12 mouse cellular contexts compared by ENCODE assay signal in the genomic region with DNA sequence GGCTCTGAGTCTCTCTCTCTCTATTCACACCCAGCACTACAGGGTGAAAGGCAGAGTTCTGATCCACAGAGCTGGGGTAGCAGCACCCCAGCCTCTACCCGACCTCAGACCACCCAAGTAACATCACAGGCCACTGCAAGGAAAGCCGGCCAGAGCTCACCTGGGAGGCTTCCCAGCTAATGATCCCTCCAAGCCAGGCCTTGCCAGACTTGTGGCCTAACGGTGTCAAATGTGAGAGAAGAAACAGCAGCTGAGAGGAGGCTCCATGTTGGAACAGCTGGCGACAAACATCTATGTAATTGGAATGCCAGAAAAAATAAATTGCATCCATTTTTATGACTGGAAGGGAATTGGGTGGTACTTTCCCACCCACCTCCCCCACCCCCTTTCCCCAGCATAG. TPM values are rescaled to one million over a fixed set of nuclear protein-coding genes. Genes with fewer than 3 reads are reported as not detected.
DNase-seq lines count a peak whose midpoint lies in the region; ATAC-seq and TF ChIP-seq lines count a peak whose summit lies in the region.
"Had no signal": no experiment of that assay in that cellular context is flagged by ENCODE, and none has a peak within 500 bp of the region (broad histone marks: within the 10 kb centered on the region; RNA-seq: fewer than 3 reads in every experiment).

No protein-coding gene starts in this region.

- H3K4me3 ChIP-seq in hindbrain, embryonic 10.5 days: no peak overlapping the region
- no peak overlapping the region for H3K4me3 ChIP-seq in hindbrain, embryonic 12.5 days
- H3K4me3 ChIP-seq in lung, embryonic 14.5 days (ENCODE audit: low read depth, low read length): no peak overlapping the region
- no peak overlapping the region for H3K4me3 ChIP-seq in embryonic facial prominence, embryonic 15.5 days (replicated peaks)
- H3K4me3 ChIP-seq in neural tube, embryonic 15.5 days (replicated peaks): no peak overlapping the region

- H3K27ac ChIP-seq in hindbrain, embryonic 10.5 days: peak overlapping the region; percentile 25; the same call in 1 of the 2 replicates
- no peak overlapping the region for H3K27ac ChIP-seq in hindbrain, embryonic 12.5 days
- no peak overlapping the region for H3K27ac ChIP-seq in lung, embryonic 14.5 days (ENCODE audit: low read depth)
- peak overlapping the region; percentile 73 for H3K27ac ChIP-seq in embryonic facial prominence, embryonic 15.5 days (replicated peaks)
- H3K27ac ChIP-seq in neural tube, embryonic 15.5 days (replicated peaks): peak overlapping the region; percentile 51

- no peak for DNase-seq in hindbrain, embryonic 10.5 days (ENCODE audit: low spot score)
- DNase-seq in lung, embryonic 14.5 days: peak; percentile 50
- no peak for DNase-seq in lung, postnatal 36 days
- no peak for DNase-seq in right cerebral cortex, adult 18-20 months
- DNase-seq in layer of hippocampus, postnatal 36 days: no peak
- DNase-seq: adrenal gland, postnatal 25 days; cerebellum, adult 18-20 months; liver had no signal

- H3K9ac ChIP-seq in hindbrain, embryonic 12.5 days: no peak overlapping the region
- no peak overlapping the region for H3K9ac ChIP-seq in lung, embryonic 14.5 days
- no peak overlapping the region for H3K9ac ChIP-seq in embryonic facial prominence, embryonic 15.5 days
- no peak overlapping the region for H3K9ac ChIP-seq in neural tube, embryonic 15.5 days (replicated peaks)

- H3K36me3 ChIP-seq in hindbrain, embryonic 10.5 days: no peaks in the 10 kb centered on the region
- no peaks in the 10 kb centered on the region for H3K36me3 ChIP-seq in hindbrain, embryonic 12.5 days
- 0 out of 2 replicates have a peak, but pooled peaks cover 5% of the 10 kb centered on the region for H3K36me3 ChIP-seq in lung, embryonic 14.5 days (ENCODE audit: insufficient read depth)
- H3K36me3 ChIP-seq in embryonic facial prominence, embryonic 15.5 days: no peaks in the 10 kb centered on the region
- no peaks in the 10 kb centered on the region for H3K36me3 ChIP-seq in neural tube, embryonic 15.5 days

- no peak for TF ChIP-seq CTCF in lung, embryonic 14.5 days (IDR thresholded peaks at IDR 0.05; ENCODE audit: low read depth)

- 66% methylated on average over 4 of the region's 4 CpGs for WGBS in hindbrain, embryonic 10.5 days
- WGBS in hindbrain, embryonic 12.5 days: 48% methylated on average over 4 of the region's 4 CpGs
- WGBS in lung, embryonic 14.5 days: 41% methylated on average over 4 of the region's 4 CpGs
- WGBS in embryonic facial prominence, embryonic 15.5 days: 34% methylated on average over 4 of the region's 4 CpGs
- 31% methylated on average over 4 of the region's 4 CpGs for WGBS in neural tube, embryonic 15.5 days

- H3K9me3 ChIP-seq in hindbrain, embryonic 10.5 days: no peaks in the 10 kb centered on the region
- H3K9me3 ChIP-seq in hindbrain, embryonic 12.5 days (replicated peaks): no peaks in the 10 kb centered on the region
- no peaks in the 10 kb centered on the region for H3K9me3 ChIP-seq in lung, embryonic 14.5 days (ENCODE audit: low read depth, low read length)
- no peaks in the 10 kb centered on the region for H3K9me3 ChIP-seq in embryonic facial prominence, embryonic 15.5 days (replicated peaks)
- no peaks in the 10 kb centered on the region for H3K9me3 ChIP-seq in neural tube, embryonic 15.5 days (replicated peaks)
- H3K9me3 ChIP-seq: megakaryocyte, embryonic 14.5 days had no signal

- peaks cover 100% of the 10 kb centered on the region for H3K4me1 ChIP-seq in hindbrain, embryonic 10.5 days (replicated peaks)
- peaks cover 89% of the 10 kb centered on the region for H3K4me1 ChIP-seq in hindbrain, embryonic 12.5 days
- peaks cover 73% of the 10 kb centered on the region for H3K4me1 ChIP-seq in lung, embryonic 14.5 days (ENCODE audit: insufficient read depth)
- H3K4me1 ChIP-seq in embryonic facial prominence, embryonic 15.5 days: peaks cover 95% of the 10 kb centered on the region
- H3K4me1 ChIP-seq in neural tube, embryonic 15.5 days: peaks cover 80% of the 10 kb centered on the region

- H3K4me2 ChIP-seq in hindbrain, embryonic 12.5 days (replicated peaks): no peak overlapping the region
- no peak overlapping the region; the same call in 1 of the 2 replicates for H3K4me2 ChIP-seq in lung, embryonic 14.5 days
- no peak overlapping the region for H3K4me2 ChIP-seq in embryonic facial prominence, embryonic 15.5 days (replicated peaks)
- no peak overlapping the region for H3K4me2 ChIP-seq in neural tube, embryonic 15.5 days

- ATAC-seq in hindbrain, embryonic 12.5 days (ENCODE audit: low FRiP score): no peak
- ATAC-seq in lung, embryonic 14.5 days (ENCODE audit: insufficient read depth): no peak
- ATAC-seq in embryonic facial prominence, embryonic 15.5 days (ENCODE audit: insufficient number of reproducible peaks, low FRiP score, low TSS enrichment, low read depth): no peak
- no peak for ATAC-seq in neural tube, embryonic 15.5 days (ENCODE audit: low FRiP score)

- H3K27me3 ChIP-seq in hindbrain, embryonic 10.5 days (ENCODE audit: insufficient read depth, poor library complexity, severe bottlenecking): peaks cover 64% of the 10 kb centered on the region
- H3K27me3 ChIP-seq in hindbrain, embryonic 12.5 days: peaks cover 44% of the 10 kb centered on the region
- H3K27me3 ChIP-seq in lung, embryonic 14.5 days (ENCODE audit: insufficient read depth, low read length): 0 out of 2 replicates have a peak, but pooled peaks cover 4% of the 10 kb centered on the region
- H3K27me3 ChIP-seq in embryonic facial prominence, embryonic 15.5 days: peaks cover 10% of the 10 kb centered on the region; the same call in 1 of the 2 replicates
- peaks cover 35% of the 10 kb centered on the region for H3K27me3 ChIP-seq in neural tube, embryonic 15.5 days (replicated peaks)

RNA-seq across cellular contexts. Expression of a gene that starts 17.1 kb away (rescaled TPM):
- 15.9 and 16.6 TPM in 2 replicates for polyA plus RNA-seq in hindbrain, embryonic 10.5 days (2016; fragmentation: Nextera tagmentation; extraction: Ambion mirVana)
- polyA plus RNA-seq in hindbrain, embryonic 12.5 days (2016; fragmentation: Nextera tagmentation; extraction: Ambion mirVana): 12.4 and 13.7 TPM in 2 replicates
- polyA plus RNA-seq in lung, embryonic 14.5 days (2014; fragmentation: Nextera tagmentation; extraction: Ambion mirVana): 18.7 and 19.3 TPM in 2 replicates
- polyA plus RNA-seq in embryonic facial prominence, embryonic 15.5 days (2015; fragmentation: Nextera tagmentation; extraction: Ambion mirVana): 18.0 and 18.4 TPM in 2 replicates
- 3.1 and 5.1 TPM in 2 replicates for polyA plus RNA-seq in neural tube, embryonic 15.5 days (2015; fragmentation: Nextera tagmentation; extraction: Ambion mirVana)
- total RNA-seq in layer of hippocampus, postnatal 36 days (2021): 1 to 10 TPM; 2.2 to 3.4 TPM

Comparison
In these comparisons a context has a peak if more than half of its experiments do, and no peak if none do; other contexts are left out.
1. H3K27ac ChIP-seq: peak in hindbrain, embryonic 10.5 days (single experiment), embryonic facial prominence, embryonic 15.5 days (single experiment) and neural tube, embryonic 15.5 days (single experiment); none in hindbrain, embryonic 12.5 days (single experiment) and lung, embryonic 14.5 days (single experiment).